16 mouse cellular contexts compared by ENCODE assay signal in genomic region chr13:101742596-101742995, GRCm38 (mm10). TPM values are rescaled to one million over a fixed set of nuclear protein-coding genes. Genes with fewer than 3 reads are reported as not detected.
DNase-seq lines count a peak whose midpoint lies in the region; ATAC-seq and TF ChIP-seq lines count a peak whose summit lies in the region.
"Had no signal": no experiment of that assay in that cellular context is flagged by ENCODE, and none has a peak within 500 bp of the region (broad histone marks: within the 10 kb centered on the region; RNA-seq: fewer than 3 reads in every experiment).

No protein-coding gene starts in this region.

- TF ChIP-seq EP300 in heart, adult 2 months (IDR thresholded peaks at IDR 0.05; ENCODE audit: insufficient read depth, low read depth, low read length), result no peak

- DNase-seq in heart, adult 2 months, result no peak
- no peak for DNase-seq in heart, adult 8-10 months (ENCODE audit: low spot score)
- DNase-seq in lung, postnatal 25 days (ENCODE audit: low spot score), result no peak
- DNase-seq in liver, embryonic 11.5 days (ENCODE audit: low spot score), result no peak
- DNase-seq in ovary, postnatal 36 days (ENCODE audit: low spot score), result no peak
- DNase-seq: adrenal gland, adult 8-10 months; B cell, adult 2 months; cerebellum, adult 11-12 months; kidney, adult 9 months; thymus, postnatal 14 days had no signal

- H3K4me2 ChIP-seq in lung, embryonic 15.5 days, result peak overlapping the region; percentile 30; the same call in 1 of the 2 replicates
- H3K4me2 ChIP-seq in liver, embryonic 11.5 days, result peak overlapping the region; percentile 22
- no peak overlapping the region; the same call in 1 of the 2 replicates for H3K4me2 ChIP-seq in stomach, embryonic 14.5 days (replicated peaks; ENCODE audit: low read depth, low read length)
- H3K4me2 ChIP-seq in midbrain, embryonic 15.5 days, result no peak overlapping the region
- H3K4me2 ChIP-seq: forebrain, embryonic 15.5 days; limb, embryonic 13.5 days had no signal

- H3K27me3 ChIP-seq in heart, adult 2 months (ENCODE audit: control insufficient read depth, insufficient read depth, low read length), result no peaks in the 10 kb centered on the region
- H3K27me3 ChIP-seq in lung, embryonic 15.5 days, result no peaks in the 10 kb centered on the region
- no peaks in the 10 kb centered on the region for H3K27me3 ChIP-seq in liver, embryonic 11.5 days (replicated peaks; ENCODE audit: control insufficient read depth, insufficient read depth, low read length)
- no peaks in the 10 kb centered on the region for H3K27me3 ChIP-seq in stomach, embryonic 14.5 days (ENCODE audit: control insufficient read depth, insufficient read depth, low read length)
- H3K27me3 ChIP-seq in midbrain, embryonic 15.5 days (replicated peaks), result no peaks in the 10 kb centered on the region
- H3K27me3 ChIP-seq: forebrain, embryonic 15.5 days had no signal

- TF ChIP-seq POLR2A in heart, adult 2 months (IDR thresholded peaks at IDR 0.05; ENCODE audit: insufficient read depth, low read depth, low read length), result no peak

- peaks cover 1% of the 10 kb centered on the region for H3K79me2 ChIP-seq in heart, adult 2 months (replicated peaks; ENCODE audit: control insufficient read depth, insufficient read depth, low read length)

- TF ChIP-seq CTCF in heart, adult 2 months (IDR thresholded peaks at IDR 0.05), result no peak

- ATAC-seq in lung, embryonic 15.5 days (ENCODE audit: borderline replicate concordance, extremely low read depth, low FRiP score, low TSS enrichment), result peak; percentile 45; the same call in 1 of the 2 replicates
- no peak for ATAC-seq in liver, embryonic 11.5 days (replicated peaks; ENCODE audit: low FRiP score)
- ATAC-seq in stomach, embryonic 14.5 days (ENCODE audit: insufficient number of reproducible peaks, insufficient read depth, low FRiP score, low read depth), result no peak
- ATAC-seq in midbrain, embryonic 15.5 days (replicated peaks), result no peak
- ATAC-seq: forebrain, embryonic 15.5 days had no signal

- H3K27ac ChIP-seq in heart, adult 2 months, result peak overlapping the region; percentile 36
- peak overlapping the region; percentile 85 for H3K27ac ChIP-seq in lung, embryonic 15.5 days
- peak overlapping the region; percentile 43; the same call in 1 of the 2 replicates for H3K27ac ChIP-seq in liver, embryonic 11.5 days (ENCODE audit: low read depth, low read length)
- peak overlapping the region; percentile 84; the same call in 1 of the 2 replicates for H3K27ac ChIP-seq in stomach, embryonic 14.5 days (ENCODE audit: low read length)
- H3K27ac ChIP-seq in midbrain, embryonic 15.5 days, result no peak overlapping the region
- H3K27ac ChIP-seq: forebrain, embryonic 15.5 days; heart, embryonic 10.5 days; limb, embryonic 13.5 days had no signal

- intact Hi-C loops in heart, adult 2 months (cut with DNase I), result no loop called here

- H3K4me1 ChIP-seq in heart, adult 2 months (ENCODE audit: control insufficient read depth, insufficient read depth, low read length), result peaks cover 29% of the 10 kb centered on the region
- H3K4me1 ChIP-seq in lung, embryonic 15.5 days, result peaks cover 74% of the 10 kb centered on the region
- H3K4me1 ChIP-seq in liver, embryonic 11.5 days (replicated peaks; ENCODE audit: control insufficient read depth, insufficient read depth, low read length), result peaks cover 27% of the 10 kb centered on the region; the same call in 1 of the 2 replicates
- H3K4me1 ChIP-seq in stomach, embryonic 14.5 days (ENCODE audit: control insufficient read depth, insufficient read depth, low read length), result peaks cover 60% of the 10 kb centered on the region
- no peaks in the 10 kb centered on the region for H3K4me1 ChIP-seq in midbrain, embryonic 15.5 days

- no peak overlapping the region for H3K4me3 ChIP-seq in heart, adult 2 months
- H3K4me3 ChIP-seq in lung, embryonic 15.5 days, result no peak overlapping the region
- no peak overlapping the region for H3K4me3 ChIP-seq in liver, embryonic 11.5 days (ENCODE audit: low read depth, low read length)
- H3K4me3 ChIP-seq in stomach, embryonic 14.5 days (ENCODE audit: low read depth, low read length), result no peak overlapping the region
- no peak overlapping the region for H3K4me3 ChIP-seq in midbrain, embryonic 15.5 days
- H3K4me3 ChIP-seq: forebrain, embryonic 15.5 days; heart, embryonic 10.5 days; limb, embryonic 13.5 days had no signal

- WGBS in heart, adult 2 months, result 35% methylated on average over 6 of the region's 6 CpGs
- WGBS in lung, embryonic 15.5 days, result 6% methylated on average over 6 of the region's 6 CpGs
- WGBS in liver, embryonic 11.5 days, result 29% methylated on average over 6 of the region's 6 CpGs
- 10% methylated on average over 6 of the region's 6 CpGs for WGBS in stomach, embryonic 14.5 days
- WGBS in midbrain, embryonic 15.5 days, result 78% methylated on average over 6 of the region's 6 CpGs

- no peak overlapping the region; the same call in 1 of the 2 replicates for H3K9ac ChIP-seq in heart, adult 2 months (ENCODE audit: low read depth, low read length)
- no peak overlapping the region for H3K9ac ChIP-seq in lung, embryonic 15.5 days
- H3K9ac ChIP-seq in liver, embryonic 11.5 days (ENCODE audit: low read depth, low read length), result no peak overlapping the region
- no peak overlapping the region for H3K9ac ChIP-seq in stomach, embryonic 14.5 days (replicated peaks; ENCODE audit: low read depth, low read length)
- H3K9ac ChIP-seq in midbrain, embryonic 15.5 days, result no peak overlapping the region
- H3K9ac ChIP-seq: forebrain, embryonic 15.5 days; limb, embryonic 13.5 days had no signal

- no peaks in the 10 kb centered on the region for H3K9me3 ChIP-seq in lung, embryonic 15.5 days
- H3K9me3 ChIP-seq in liver, embryonic 11.5 days (ENCODE audit: control insufficient read depth, low read length), result no peaks in the 10 kb centered on the region
- H3K9me3 ChIP-seq in stomach, embryonic 14.5 days (ENCODE audit: control insufficient read depth, low read depth, low read length), result no peaks in the 10 kb centered on the region
- no peaks in the 10 kb centered on the region for H3K9me3 ChIP-seq in midbrain, embryonic 15.5 days
- H3K9me3 ChIP-seq: forebrain, embryonic 15.5 days; heart, embryonic 10.5 days; limb, embryonic 13.5 days had no signal

- peaks cover 48% of the 10 kb centered on the region for H3K36me3 ChIP-seq in heart, adult 2 months (ENCODE audit: control insufficient read depth, insufficient read depth, low read length)
- H3K36me3 ChIP-seq in lung, embryonic 15.5 days, result no peaks in the 10 kb centered on the region
- no peaks in the 10 kb centered on the region for H3K36me3 ChIP-seq in liver, embryonic 11.5 days (ENCODE audit: control insufficient read depth, insufficient read depth, low read length)
- no peaks in the 10 kb centered on the region for H3K36me3 ChIP-seq in stomach, embryonic 14.5 days (ENCODE audit: control insufficient read depth, insufficient read depth, low read length)
- H3K36me3 ChIP-seq in midbrain, embryonic 15.5 days (replicated peaks), result no peaks in the 10 kb centered on the region
- H3K36me3 ChIP-seq: forebrain, embryonic 15.5 days; heart, embryonic 10.5 days; limb, embryonic 13.5 days had no signal

RNA-seq across cellular contexts. Expression of gene Pik3r1, which starts 25.4 kb away (rescaled TPM):
- 100 to 1,000 TPM; 111 to 132 TPM for total RNA-seq in heart, adult 2 months (2021)
- 23.7 and 41.4 TPM in 2 replicates for polyA plus RNA-seq in heart, adult 2 months (2012; rRNA removed)
- 100 to 1,000 TPM; 107 to 140 (median 112) TPM for total RNA-seq in heart, adult 8-10 months (2022)
- 22.8 and 28.6 TPM in 2 replicates for polyA plus RNA-seq in lung, embryonic 15.5 days (2015; fragmentation: Nextera tagmentation; extraction: Ambion mirVana)
- 18.7 and 21.5 TPM in 2 replicates for polyA plus RNA-seq in liver, embryonic 11.5 days (2014; fragmentation: Nextera tagmentation; extraction: Ambion mirVana)
- 95.5 and 98.3 TPM in 2 replicates for polyA plus RNA-seq in stomach, embryonic 14.5 days (2014; fragmentation: Nextera tagmentation; extraction: Ambion mirVana)
- 42.2 and 48.8 TPM in 2 replicates for polyA plus RNA-seq in midbrain, embryonic 15.5 days (2015; fragmentation: Nextera tagmentation; extraction: Ambion mirVana)

Comparison
In these comparisons a context has a peak if more than half of its experiments do, and no peak if none do; other contexts are left out.
1. H3K4me2 ChIP-seq: peak in lung, embryonic 15.5 days (single experiment) and liver, embryonic 11.5 days (single experiment); none in stomach, embryonic 14.5 days (single experiment) and midbrain, embryonic 15.5 days (single experiment).